Mouse (Mus musculus): ENCODE measurements around the gene Sbpl.
"Not testable (repeated sequence)": the region's sequence is repeated elsewhere in the genome, so short reads cannot be mapped to it uniquely, and the experiment has no call there.

Gene Sbpl

DNA sequence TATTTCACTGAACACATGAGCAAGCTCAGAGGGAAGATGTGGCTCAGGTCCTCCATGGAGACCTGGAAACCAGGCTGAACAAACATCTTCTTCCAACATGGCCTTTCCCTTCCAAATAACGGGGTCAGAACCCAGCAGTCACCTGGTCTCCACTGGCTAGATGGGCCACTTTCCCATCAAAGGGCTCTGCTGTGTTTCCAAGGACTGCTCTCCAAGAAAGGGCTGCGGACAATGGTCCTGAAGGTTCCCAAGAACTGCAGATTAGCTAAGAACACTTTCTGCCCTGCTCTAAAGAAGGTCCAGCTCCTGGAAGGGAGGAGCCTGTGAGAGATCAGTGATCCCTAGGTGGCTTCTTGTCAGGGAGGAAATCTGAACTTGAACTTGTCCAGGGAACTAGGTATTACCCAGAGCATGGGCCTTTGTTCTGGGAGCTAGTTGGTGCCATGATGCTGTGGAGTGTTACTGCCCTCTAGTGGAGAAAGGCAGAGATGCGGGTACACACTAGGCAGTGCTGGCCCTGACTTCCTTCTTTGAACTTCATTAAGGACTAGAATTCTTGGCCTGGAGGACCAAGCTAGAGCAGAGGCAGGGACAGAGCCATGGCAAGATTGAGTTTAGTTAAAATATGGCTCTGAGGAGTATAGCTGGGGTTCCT is 5.1 kb upstream of the Sbpl start:
- DNase-seq (ENCODE audit: low read depth) = peak; percentile 71

DNA sequence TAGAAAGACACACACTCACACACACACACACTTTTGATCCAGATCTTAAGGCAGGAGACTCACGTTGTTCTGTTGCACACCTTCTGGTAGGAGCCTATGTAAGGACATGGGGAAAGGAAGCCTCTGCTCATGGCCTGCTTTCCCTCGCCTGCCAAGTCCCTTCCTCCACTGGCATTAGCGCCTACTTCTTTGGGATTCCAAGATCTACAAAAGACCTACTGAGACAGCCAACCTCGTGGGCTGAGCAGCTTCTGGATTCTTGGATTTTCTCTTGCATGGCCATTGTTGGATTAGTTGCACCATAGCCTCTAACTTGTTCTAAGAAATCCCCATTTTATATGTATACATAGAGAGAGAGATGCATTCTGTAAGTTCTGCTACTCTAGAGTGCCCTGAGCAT is 4.2 kb downstream of the Sbpl start:
- DNase-seq (ENCODE audit: low read depth) = not testable (repeated sequence)

DNA sequence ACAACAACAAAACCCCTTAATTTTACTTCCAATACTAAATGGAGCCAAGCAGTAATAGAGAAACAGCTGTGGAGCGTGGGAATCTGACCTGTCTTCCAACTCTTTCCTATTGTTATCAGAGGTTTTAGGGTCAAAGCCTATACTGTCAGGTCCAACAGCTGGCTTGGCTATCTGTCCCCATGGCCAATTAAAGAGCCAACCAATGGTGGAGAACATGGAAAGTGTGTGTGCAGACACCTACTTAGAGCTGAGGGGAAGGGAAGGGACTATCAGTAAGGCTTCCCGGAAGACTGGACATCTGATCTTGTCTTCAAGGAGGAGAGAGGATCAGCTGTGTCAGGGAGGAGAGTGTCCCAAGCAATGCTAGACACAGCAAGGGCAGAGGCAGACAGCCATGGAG is 6.0 kb downstream of the Sbpl start:
- DNase-seq (ENCODE audit: low read depth) = no peak

DNA sequence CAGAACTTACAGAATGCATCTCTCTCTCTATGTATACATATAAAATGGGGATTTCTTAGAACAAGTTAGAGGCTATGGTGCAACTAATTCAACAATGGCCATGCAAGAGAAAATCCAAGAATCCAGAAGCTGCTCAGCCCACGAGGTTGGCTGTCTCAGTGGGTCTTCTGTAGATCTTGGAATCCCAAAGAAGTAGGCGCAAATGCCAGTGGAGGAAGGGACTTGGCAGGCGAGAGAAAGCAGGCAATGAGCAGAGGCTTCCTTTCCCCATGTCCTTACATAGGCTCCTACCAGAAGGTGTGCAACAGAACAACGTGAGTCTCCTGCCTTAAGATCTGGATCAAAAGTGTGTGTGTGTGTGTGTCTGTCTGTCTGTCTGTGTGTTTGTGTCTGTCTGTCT is 7.6 kb downstream of the Sbpl start:
- DNase-seq (ENCODE audit: low read depth) = not testable (repeated sequence)

DNA sequence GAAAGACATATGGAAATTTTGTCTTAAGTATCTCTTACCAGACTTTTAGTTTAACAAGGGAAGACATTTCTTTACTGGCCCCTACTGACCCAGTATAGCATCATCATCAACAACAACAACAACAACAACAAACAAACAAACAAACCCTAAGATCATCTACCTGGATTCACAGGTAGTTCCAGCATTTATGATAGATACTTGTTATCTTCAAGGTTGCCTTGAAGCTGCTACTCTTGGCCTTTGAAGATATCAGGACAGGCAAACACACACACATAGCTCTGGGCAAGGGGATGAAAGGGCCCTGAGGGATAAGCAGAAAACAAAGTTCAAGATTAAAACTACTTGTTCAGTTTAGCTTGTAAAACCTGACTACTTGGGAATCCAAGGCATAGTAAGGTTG is 13.7 kb downstream of the Sbpl start, which contains the start of gene Sbp:
TSS of gene Sbp (plus strand) at position 301 of the 400 bp plus-strand sequence.
- DNase-seq (ENCODE audit: low read depth) = no peak

DNA sequence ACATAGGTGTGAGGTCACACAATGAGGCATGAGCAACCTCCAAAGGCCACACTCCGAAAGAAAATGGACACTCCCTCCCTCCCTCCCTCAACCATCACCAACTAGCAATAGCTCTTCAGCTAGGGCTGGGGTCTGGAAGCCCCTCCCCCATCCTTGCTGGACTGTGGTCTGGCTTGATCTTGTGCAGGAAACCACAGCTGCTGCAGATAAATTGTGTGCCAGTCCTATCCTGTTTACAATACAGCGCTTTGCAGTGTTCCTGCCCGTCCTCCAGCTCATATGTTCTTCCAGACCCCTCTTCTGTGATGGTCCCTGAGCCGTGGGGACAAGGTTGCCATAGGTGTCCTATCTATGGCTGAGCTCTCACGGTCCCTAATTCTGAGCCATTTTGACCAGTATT is 23.9 kb downstream of the Sbpl start:
- DNase-seq (ENCODE audit: low read depth) = no peak

DNA sequence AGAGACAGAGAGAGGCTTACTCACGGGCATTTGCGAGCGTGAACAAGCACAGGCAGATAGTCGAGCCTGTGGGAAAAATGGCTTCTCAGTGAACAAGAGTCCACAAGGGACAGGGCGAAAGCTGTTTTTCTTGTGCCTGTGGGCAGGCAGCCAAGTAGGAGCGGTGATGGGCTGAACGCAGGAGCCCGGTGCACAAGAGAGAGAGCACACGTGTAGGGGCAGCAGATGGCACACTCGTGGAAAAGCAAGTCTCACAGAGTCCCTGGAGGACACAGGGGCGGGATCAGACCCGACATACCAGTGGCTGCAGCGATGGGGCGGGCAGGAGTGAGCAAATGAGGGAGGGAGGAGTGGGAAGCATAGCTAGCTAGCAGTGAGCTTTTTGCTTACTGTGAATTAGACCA is 30.0 kb downstream of the Sbpl start:
- peak; percentile 53 for DNase-seq (ENCODE audit: low read depth)

DNA sequence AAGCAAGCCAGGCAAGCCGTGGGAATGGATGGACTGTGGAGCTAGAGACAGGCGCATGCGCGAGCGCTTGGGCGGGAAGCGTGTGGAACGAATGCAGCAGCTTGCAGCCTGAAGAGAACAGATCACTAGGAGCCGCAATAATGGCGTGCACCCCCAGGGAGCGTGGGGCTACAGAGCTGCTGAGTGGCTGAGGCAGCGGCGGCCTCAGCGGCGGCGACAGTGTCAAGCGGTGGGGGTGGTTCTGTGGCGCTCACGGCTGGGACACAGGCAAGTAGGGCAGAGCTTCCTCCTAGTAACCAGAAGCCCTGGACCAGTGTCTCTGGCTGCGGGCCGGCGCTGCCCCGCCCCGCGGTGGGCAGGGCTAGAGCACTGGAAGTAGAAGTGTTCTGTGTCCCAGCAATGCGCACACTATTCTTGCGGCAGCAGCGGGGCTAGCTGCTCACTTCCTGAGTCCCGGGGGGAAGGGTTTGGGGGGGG is 30.5 kb downstream of the Sbpl start:
- peak; percentile 77 for DNase-seq (ENCODE audit: low read depth)

DNA sequence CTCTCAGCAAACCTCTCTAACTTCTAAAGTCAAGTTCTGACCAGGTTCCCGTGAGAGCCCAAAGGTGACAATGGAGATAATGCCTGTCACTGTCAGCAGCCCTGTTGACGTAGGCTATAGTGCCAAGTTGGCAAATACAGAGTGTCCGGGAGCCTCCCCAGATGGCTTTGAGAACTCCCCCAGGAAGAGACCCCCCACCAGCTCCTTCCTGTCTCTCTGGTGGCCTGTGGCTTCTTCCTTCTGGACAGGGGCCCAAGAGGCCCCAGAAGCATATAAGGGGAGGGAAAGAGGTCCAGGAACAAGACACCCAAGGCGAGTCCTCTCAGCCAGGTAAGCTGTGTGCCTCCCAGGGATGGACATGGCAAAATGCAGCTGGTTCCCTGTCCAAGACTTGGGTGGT is 37.9 kb downstream of the Sbpl start, which contains the start of gene Dcpp3:
TSS of gene Dcpp3 (plus strand) at position 301 of the 400 bp plus-strand sequence.
- DNase-seq (ENCODE audit: low read depth) = not testable (repeated sequence)
